8 mouse cellular contexts compared by ENCODE assay signal in genomic region chr1:34485461-34486188, GRCm38 (mm10). TPM values are rescaled to one million over a fixed set of nuclear protein-coding genes. Genes with fewer than 3 reads are reported as not detected.
DNase-seq lines count a peak whose midpoint lies in the region; ATAC-seq and TF ChIP-seq lines count a peak whose summit lies in the region.

No protein-coding gene starts in this region.

- 5% methylated on average over 25 of the region's 25 CpGs for WGBS in heart, embryonic 14.5 days
- WGBS in liver, embryonic 12.5 days (ENCODE audit: insufficient replicate concordance) = 4% methylated on average over 25 of the region's 25 CpGs
- 9% methylated on average over 25 of the region's 25 CpGs for WGBS in stomach, embryonic 16.5 days

- H3K27ac ChIP-seq in heart, embryonic 14.5 days (replicated peaks in 1 of 2; ENCODE audit: control insufficient read depth in 1 of 2, insufficient read depth in 1 of 2, low read depth in 2 of 2, low read length in 2 of 2) = no peak overlapping the region
- 0 out of 2 replicates have a peak overlapping the region, but pooled peaks have one; percentile 28 for H3K27ac ChIP-seq in liver, embryonic 12.5 days
- no peak overlapping the region for H3K27ac ChIP-seq in stomach, embryonic 16.5 days (ENCODE audit: low read length)

- DNase-seq in layer of hippocampus, adult 11-12 months (ENCODE audit: low spot score) = peak; percentile 59
- no peak for DNase-seq in layer of hippocampus, adult 9-10 months (ENCODE audit: low spot score)
- DNase-seq in kidney, postnatal 10 days = peak; percentile 63

- peak overlapping the region; percentile 21 to 36 for H3K4me3 ChIP-seq in heart, embryonic 14.5 days (ENCODE audit: control insufficient read depth in 1 of 2, insufficient read depth in 1 of 2, low read depth in 1 of 2, low read length in 2 of 2)
- H3K4me3 ChIP-seq in liver, embryonic 12.5 days = peak overlapping the region; percentile 27
- H3K4me3 ChIP-seq in myocyte = no peak overlapping the region
- peak overlapping the region; percentile 23 for H3K4me3 ChIP-seq in stomach, embryonic 16.5 days (replicated peaks; ENCODE audit: low read length)

- H3K9me3 ChIP-seq in heart, embryonic 14.5 days (ENCODE audit: control insufficient read depth, low read length) = no peaks in the 10 kb centered on the region
- no peaks in the 10 kb centered on the region for H3K9me3 ChIP-seq in liver, embryonic 12.5 days (replicated peaks)
- no peaks in the 10 kb centered on the region for H3K9me3 ChIP-seq in stomach, embryonic 16.5 days (replicated peaks; ENCODE audit: control insufficient read depth, low read length)

- no peak for TF ChIP-seq POLR2A in myocyte (IDR thresholded peaks at IDR 0.05; ENCODE audit: insufficient read length, low read depth)

- peaks cover 2 to 9% of the 10 kb centered on the region in 2 experiments; a peak in 3 of 4 replicates for H3K4me1 ChIP-seq in heart, embryonic 14.5 days (ENCODE audit: control insufficient read depth in 2 of 2, insufficient read depth in 2 of 2, low read length in 2 of 2)
- H3K4me1 ChIP-seq in liver, embryonic 12.5 days = peaks cover 25% of the 10 kb centered on the region
- H3K4me1 ChIP-seq in stomach, embryonic 16.5 days (ENCODE audit: control insufficient read depth, insufficient read depth, low read length) = no peaks in the 10 kb centered on the region

- H3K4me2 ChIP-seq in heart, embryonic 14.5 days (ENCODE audit: low read length) = peak overlapping the region; percentile 76
- H3K4me2 ChIP-seq in liver, embryonic 12.5 days = peak overlapping the region; percentile 58
- H3K4me2 ChIP-seq in myocyte (ENCODE audit: low read depth) = peak overlapping the region; percentile 34
- peak overlapping the region; percentile 46 for H3K4me2 ChIP-seq in stomach, embryonic 16.5 days (ENCODE audit: low read depth, low read length)

- peak; percentile 70 for ATAC-seq in common myeloid progenitor, adult 5-6 weeks (replicated peaks; ENCODE audit: low read depth, poor library complexity, severe bottlenecking)
- ATAC-seq in heart, embryonic 14.5 days (ENCODE audit: insufficient number of reproducible peaks, insufficient read depth, low FRiP score, low read depth) = no peak
- peak; percentile 66 for ATAC-seq in liver, embryonic 12.5 days
- peak; percentile 50; the same call in 1 of the 2 replicates for ATAC-seq in stomach, embryonic 16.5 days (ENCODE audit: insufficient read depth, low FRiP score)

- H3K9ac ChIP-seq in heart, embryonic 14.5 days (ENCODE audit: low read length) = peak overlapping the region; percentile 66
- no peak overlapping the region for H3K9ac ChIP-seq in liver, embryonic 12.5 days
- H3K9ac ChIP-seq in stomach, embryonic 16.5 days (ENCODE audit: low read length) = peak overlapping the region; percentile 28; the same call in 1 of the 2 replicates

- H3ac ChIP-seq in myocyte (ENCODE audit: control insufficient read depth, insufficient read length) = no peak overlapping the region

- no peaks in the 10 kb centered on the region for H3K27me3 ChIP-seq in heart, embryonic 14.5 days (ENCODE audit: control insufficient read depth, insufficient read depth, low read length)
- no peaks in the 10 kb centered on the region; the same call in 1 of the 2 replicates for H3K27me3 ChIP-seq in liver, embryonic 12.5 days (replicated peaks)
- no peaks in the 10 kb centered on the region for H3K27me3 ChIP-seq in myocyte (ENCODE audit: control insufficient read depth, insufficient read depth, insufficient read length)
- H3K27me3 ChIP-seq in stomach, embryonic 16.5 days (ENCODE audit: control insufficient read depth, insufficient read depth, low read length) = no peaks in the 10 kb centered on the region

- no peaks in the 10 kb centered on the region for H3K36me3 ChIP-seq in heart, embryonic 14.5 days (ENCODE audit: control insufficient read depth, insufficient read depth, low read length)
- H3K36me3 ChIP-seq in liver, embryonic 12.5 days = no peaks in the 10 kb centered on the region
- H3K36me3 ChIP-seq in myocyte (ENCODE audit: control insufficient read depth, insufficient read depth) = no peaks in the 10 kb centered on the region
- H3K36me3 ChIP-seq in stomach, embryonic 16.5 days (ENCODE audit: control insufficient read depth, insufficient read depth, low read length) = no peaks in the 10 kb centered on the region

- H3K79me2 ChIP-seq in myocyte (ENCODE audit: control insufficient read depth, insufficient read depth) = no peaks in the 10 kb centered on the region

TF ChIP-seq in myocyte, 11 proteins besides CTCF, POLR2A, EP300 and RAD21:
- TF ChIP-seq MYOG (IDR thresholded peaks at IDR 0.05; ENCODE audit: control insufficient read depth in 1 of 3, insufficient read depth in 1 of 3, insufficient read length in 2 of 3, low read depth in 2 of 3) = no peak
- TF ChIP-seq CEBPB (IDR thresholded peaks at IDR 0.05; ENCODE audit: insufficient read depth, poor library complexity, severe bottlenecking) = no peak
- TF ChIP-seq MAX (IDR thresholded peaks at IDR 0.05; ENCODE audit: low read depth) = no peak
- TF ChIP-seq MYOD1 (IDR thresholded peaks at IDR 0.05; ENCODE audit: control insufficient read depth in 1 of 3, insufficient read length in 2 of 3, low read depth in 2 of 3) = no peak
- TF ChIP-seq E2F4 (IDR thresholded peaks at IDR 0.05; ENCODE audit: insufficient read depth) = no peak
- no peak for TF ChIP-seq TCF12 (IDR thresholded peaks at IDR 0.05; ENCODE audit: insufficient read depth, poor library complexity, severe bottlenecking)
- no peak for TF ChIP-seq SRF (IDR thresholded peaks at IDR 0.05; ENCODE audit: control insufficient read depth, insufficient read length, low read depth)
- no peak for TF ChIP-seq USF1 (IDR thresholded peaks at IDR 0.05; ENCODE audit: low read depth)
- TF ChIP-seq REST (IDR thresholded peaks at IDR 0.05; ENCODE audit: insufficient read depth, insufficient read length) = no peak
- TF ChIP-seq POLR2AphosphoS2 (IDR thresholded peaks at IDR 0.05; ENCODE audit: insufficient read length, low read depth) = no peak
- no peak for TF ChIP-seq TCF3 (IDR thresholded peaks at IDR 0.05; ENCODE audit: insufficient read length, low read depth)
TF ChIP-seq in myocyte: peak in this region for 0.

RNA-seq across cellular contexts. Expression of gene Prss39, which starts 12.6 kb away (rescaled TPM):
- not detected in 2 replicates for total RNA-seq in common myeloid progenitor, adult 5-6 weeks (2017)
- not detected in 2 replicates for polyA plus RNA-seq in heart, embryonic 14.5 days (2014; fragmentation: Nextera tagmentation; extraction: Ambion mirVana)
- not detected in 2 replicates for polyA plus RNA-seq in liver, embryonic 12.5 days (2016; fragmentation: Nextera tagmentation; extraction: Ambion mirVana)
- not detected for polyA plus RNA-seq in myocyte (2012; fragmentation: generic; extraction: Trizol)
- not detected in 2 replicates for polyA plus RNA-seq in stomach, embryonic 16.5 days (2015; fragmentation: Nextera tagmentation; extraction: Ambion mirVana)

RNA-seq across cellular contexts. Expression of gene Ptpn18, which starts 26.1 kb away (rescaled TPM):
- 299 and 432 TPM in 2 replicates for total RNA-seq in common myeloid progenitor, adult 5-6 weeks (2017)
- 16.2 and 16.3 TPM in 2 replicates for polyA plus RNA-seq in heart, embryonic 14.5 days (2014; fragmentation: Nextera tagmentation; extraction: Ambion mirVana)
- 18.6 and 19.1 TPM in 2 replicates for polyA plus RNA-seq in liver, embryonic 12.5 days (2016; fragmentation: Nextera tagmentation; extraction: Ambion mirVana)
- 0.05 TPM for polyA plus RNA-seq in myocyte (2012; fragmentation: generic; extraction: Trizol)
- 23.7 and 27.5 TPM in 2 replicates for polyA plus RNA-seq in stomach, embryonic 16.5 days (2015; fragmentation: Nextera tagmentation; extraction: Ambion mirVana)

RNA-seq across cellular contexts. Expression of gene Imp4, which starts 46.0 kb away (rescaled TPM):
- 33.8 and 37.4 TPM in 2 replicates for total RNA-seq in common myeloid progenitor, adult 5-6 weeks (2017)
- polyA plus RNA-seq in heart, embryonic 14.5 days (2014; fragmentation: Nextera tagmentation; extraction: Ambion mirVana) = 59.0 and 66.7 TPM in 2 replicates
- 96.4 and 100 TPM in 2 replicates for polyA plus RNA-seq in liver, embryonic 12.5 days (2016; fragmentation: Nextera tagmentation; extraction: Ambion mirVana)
- 40.7 TPM for polyA plus RNA-seq in myocyte (2012; fragmentation: generic; extraction: Trizol)
- 74.1 and 86.2 TPM in 2 replicates for polyA plus RNA-seq in stomach, embryonic 16.5 days (2015; fragmentation: Nextera tagmentation; extraction: Ambion mirVana)

RNA-seq across cellular contexts. Expression of gene Ccdc115, which starts 46.2 kb away (rescaled TPM):
- total RNA-seq in common myeloid progenitor, adult 5-6 weeks (2017) = 55.7 and 63.4 TPM in 2 replicates
- 42.6 and 46.3 TPM in 2 replicates for polyA plus RNA-seq in heart, embryonic 14.5 days (2014; fragmentation: Nextera tagmentation; extraction: Ambion mirVana)
- 34.3 and 35.1 TPM in 2 replicates for polyA plus RNA-seq in liver, embryonic 12.5 days (2016; fragmentation: Nextera tagmentation; extraction: Ambion mirVana)
- polyA plus RNA-seq in myocyte (2012; fragmentation: generic; extraction: Trizol) = 17.1 TPM
- 52.6 and 55.0 TPM in 2 replicates for polyA plus RNA-seq in stomach, embryonic 16.5 days (2015; fragmentation: Nextera tagmentation; extraction: Ambion mirVana)

RNA-seq across cellular contexts. Expression of gene Cfc1, which starts 49.8 kb away (rescaled TPM):
- total RNA-seq in common myeloid progenitor, adult 5-6 weeks (2017) = not detected in 2 replicates
- polyA plus RNA-seq in heart, embryonic 14.5 days (2014; fragmentation: Nextera tagmentation; extraction: Ambion mirVana) = 0.46 TPM in 1 of 2 replicates, not detected in the other
- polyA plus RNA-seq in liver, embryonic 12.5 days (2016; fragmentation: Nextera tagmentation; extraction: Ambion mirVana) = not detected in 2 replicates
- polyA plus RNA-seq in myocyte (2012; fragmentation: generic; extraction: Trizol) = not detected
- polyA plus RNA-seq in stomach, embryonic 16.5 days (2015; fragmentation: Nextera tagmentation; extraction: Ambion mirVana) = 0.43 and 0.59 TPM in 2 replicates

Comparison
In these comparisons a context has a peak if more than half of its experiments do, and no peak if none do; other contexts are left out.
1. RNA of gene Ptpn18, which starts 26.1 kb away (polyA plus RNA-seq): 23.7 to 27.5 TPM in stomach, embryonic 16.5 days, 18.6 to 19.1 TPM in liver, embryonic 12.5 days and 16.2 to 16.3 TPM in heart, embryonic 14.5 days; 0.05 TPM in myocyte (single experiment); every median in the first group is over 10 times any median in the second.
2. Peak in every context shown above with its lines, with median percentiles within 50 percentile points of each other: H3K4me2 ChIP-seq.